Mouse (Mus musculus) cortical plate, adult 2 months (tissue): ENCODE measurements around the gene B4galt5.

ENCODE experiments used
- CTCF ChIP-seq: fragments of 200-500 bp; IDR thresholded peaks from 2 replicates; pipeline ENCODE4 v1.5.1; 2011; ENCODE audit warnings: mild to moderate bottlenecking, control low read depth, low read length; ENCODE audit not compliant: insufficient read depth; ENCODE audit errors: extremely low read depth
- POLR2A ChIP-seq: fragments of 200-500 bp; IDR thresholded peaks from 2 replicates; pipeline ENCODE4 v1.6.1; 2011; ENCODE audit warnings: mild to moderate bottlenecking, low read length, control low read depth; ENCODE audit not compliant: insufficient read depth; ENCODE audit errors: extremely low read depth

DNA sequence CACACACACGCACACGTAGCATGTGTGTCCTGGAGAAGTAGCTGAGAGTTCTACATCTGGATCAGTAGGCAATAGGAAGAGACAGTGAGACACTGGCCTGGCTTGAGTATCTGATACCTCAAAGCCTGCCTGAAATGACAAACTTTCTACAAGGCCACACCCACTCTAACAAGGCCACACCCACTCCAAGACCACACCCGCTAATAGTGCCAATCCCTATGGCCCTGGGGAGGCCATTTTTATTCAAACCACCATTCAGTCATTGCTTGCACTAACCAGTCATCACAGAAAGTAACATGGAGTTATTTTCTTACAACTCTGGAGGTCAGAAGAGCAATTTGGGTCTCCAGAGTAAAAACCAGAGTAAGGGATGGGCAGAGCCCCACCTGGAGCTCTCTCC is 76.3 kb downstream of the B4galt5 start:
- TF ChIP-seq POLR2A (no peak), CTCF (no peak)
